Mouse (Mus musculus) kidney, adult 2 months (tissue): ENCODE results near the gene Shisa9.

ENCODE experiments used
- CTCF ChIP-seq: fragments of 200-500 bp; conservative IDR thresholded peaks from 2 replicates; pipeline ENCODE4 v1.5.1; 2011; ENCODE audit warnings: low read depth, mild to moderate bottlenecking, control low read depth, low read length, moderate library complexity, mixed read lengths; ENCODE audit not compliant: insufficient read depth, insufficient read length
- POLR2A ChIP-seq: fragments of 200-500 bp; IDR thresholded peaks from one replicate; pipeline ENCODE4 v1.6.1; 2011; ENCODE audit warnings: low read depth, low read length, control low read depth

DNA sequence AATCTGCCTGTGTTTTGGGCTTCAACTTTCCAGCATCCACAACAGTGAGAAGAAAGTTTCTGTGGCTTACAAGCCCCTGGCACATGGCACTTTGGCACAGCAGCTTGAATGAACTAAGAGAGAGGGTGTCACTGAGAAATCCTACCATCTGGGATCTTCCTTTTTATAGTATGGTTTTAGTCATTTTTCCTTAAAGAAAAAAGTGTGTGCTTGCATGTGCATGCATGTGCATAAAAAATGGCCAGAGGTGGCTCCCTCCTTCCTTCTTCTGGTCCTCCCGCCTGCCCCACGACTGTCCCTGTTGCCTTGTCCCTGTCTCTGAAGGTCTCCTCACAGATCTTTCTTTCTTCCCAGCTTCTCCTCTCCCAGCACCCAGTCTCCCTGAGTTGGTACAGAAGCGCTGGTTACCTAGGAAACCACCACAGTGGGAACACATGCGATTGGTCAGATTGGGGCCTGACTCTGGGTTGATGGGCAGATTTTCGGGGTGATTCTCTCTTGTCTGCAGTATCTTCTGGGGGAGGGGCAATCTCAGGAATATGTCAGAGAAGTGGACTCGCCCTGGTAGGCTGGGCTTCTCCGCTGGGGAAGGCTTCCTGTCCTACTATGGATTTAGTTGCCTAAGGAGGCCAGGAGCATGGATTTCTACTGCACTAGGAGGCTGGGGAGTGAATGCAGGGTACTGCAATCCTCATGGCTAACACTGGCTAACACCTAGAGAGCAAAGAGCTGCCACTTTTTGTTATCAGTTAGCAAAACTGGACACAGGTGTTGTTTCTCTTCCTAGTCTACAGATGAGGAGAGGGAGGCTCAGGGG, 131.3 kb downstream of the Shisa9 start:
- TF ChIP-seq CTCF (no peak), POLR2A (no peak)
